Mouse (Mus musculus): ENCODE data around the gene Cxcr4. TPM values are rescaled to one million over a fixed set of nuclear protein-coding genes. Genes with fewer than 3 reads are reported as not detected.
"Not testable (repeated sequence)": the region's sequence is repeated elsewhere in the genome, so short reads cannot be mapped to it uniquely, and the experiment has no call there.

Gene Cxcr4
- total RNA-seq, 2 experiments from 2014 or later, result 13.9 to 28.3 TPM

DNA sequence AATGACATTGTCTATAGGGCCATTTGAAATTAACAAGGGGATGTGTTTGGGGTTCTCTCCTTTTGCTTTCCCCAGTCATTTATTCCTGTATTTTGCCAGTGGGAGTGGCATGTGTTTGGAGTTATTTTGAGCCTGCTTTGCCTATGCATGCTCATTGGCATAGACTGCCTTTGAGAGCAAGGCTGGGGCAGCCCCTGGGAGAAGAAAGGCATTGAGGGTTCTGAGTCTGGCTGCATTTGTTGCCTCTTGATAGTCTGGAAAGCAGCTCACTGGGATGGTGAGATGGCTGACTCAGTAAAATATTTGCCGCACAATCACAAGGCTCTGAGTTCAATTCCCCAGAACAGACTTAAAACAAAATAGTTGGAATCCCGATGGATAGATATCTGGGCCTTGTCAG is 8.5 kb upstream of the Cxcr4 start:
- no peak for DNase-seq (ENCODE audit: low spot score in 2 of 2)

DNA sequence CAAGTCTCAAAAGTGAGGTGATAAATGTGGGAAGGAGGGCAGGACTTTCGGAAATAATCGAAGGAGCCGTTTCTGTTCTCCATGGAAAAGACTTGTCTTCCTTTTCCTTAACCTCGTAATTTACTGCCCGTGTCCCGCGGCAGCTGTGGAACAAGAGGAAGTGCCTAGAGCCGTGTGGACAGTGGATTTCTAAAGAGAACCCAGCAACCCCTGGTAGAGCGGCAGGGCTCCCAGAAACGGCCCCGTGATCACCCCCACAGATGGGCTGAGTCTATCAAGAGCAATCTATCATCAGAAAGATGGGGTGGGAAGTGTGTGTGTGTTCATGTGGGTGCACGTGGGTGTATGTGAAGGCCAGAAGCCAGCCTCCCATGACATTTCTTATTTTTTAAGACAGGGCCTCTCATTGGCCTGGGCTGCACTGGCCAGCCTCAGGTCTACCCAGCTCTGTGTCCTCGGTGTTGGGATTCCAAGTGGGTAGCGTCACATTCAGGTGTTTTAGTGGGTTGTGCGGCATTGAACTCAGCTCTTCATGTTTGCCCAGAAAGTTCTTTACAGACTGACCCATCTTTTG is 5.2 kb upstream of the Cxcr4 start:
- DNase-seq (ENCODE audit: low spot score in 2 of 2), result no peak

- DNase-seq (ENCODE audit: low spot score in 2 of 2), result no peak
These were observed 3.4 kb upstream of the Cxcr4 start for GRCm38 (mm10) chr1:128595528-128595927.

GRCm38 (mm10) chr1:128595105-128595420 is 3.0 kb upstream of the Cxcr4 start:
- DNase-seq (ENCODE audit: low spot score in 2 of 2), result no peak

DNA sequence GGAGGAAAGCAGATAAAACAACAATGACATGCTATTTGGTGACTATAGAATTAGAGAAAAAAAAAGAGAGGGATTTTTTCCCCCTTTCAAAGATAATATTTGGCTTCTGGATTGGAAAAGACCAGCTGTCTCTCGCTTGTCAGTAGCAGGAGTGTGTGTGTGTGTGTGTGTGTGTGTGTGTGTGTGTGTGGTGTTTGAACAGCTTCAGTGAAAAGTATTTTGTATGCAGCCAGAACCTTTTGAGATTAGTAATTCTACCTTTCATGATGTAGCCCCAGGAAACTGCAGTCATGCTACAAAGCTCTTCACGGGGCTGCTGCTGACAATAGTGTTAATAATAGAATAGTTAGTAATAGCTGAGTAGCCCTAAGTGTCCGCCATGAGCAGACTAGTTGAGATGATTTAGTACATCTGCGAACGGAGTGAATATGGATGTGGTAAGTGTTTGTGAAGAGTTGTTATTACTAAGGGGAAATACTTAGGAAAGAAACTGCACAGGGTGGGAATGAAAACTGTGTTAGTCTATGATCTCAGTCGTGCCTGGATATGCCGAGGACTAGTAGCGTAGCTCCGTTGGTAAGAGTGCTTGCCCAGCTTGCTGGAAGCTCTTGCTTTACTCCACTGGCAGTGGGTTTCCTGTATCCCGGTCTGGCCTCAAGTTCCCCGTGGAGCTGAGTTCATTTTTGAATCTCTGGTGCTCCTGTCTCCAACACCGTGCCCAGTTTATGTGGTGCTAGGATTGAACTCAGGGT is 2.4 kb upstream of the Cxcr4 start:
- DNase-seq (ENCODE audit: low spot score in 2 of 2), result no peak

DNA sequence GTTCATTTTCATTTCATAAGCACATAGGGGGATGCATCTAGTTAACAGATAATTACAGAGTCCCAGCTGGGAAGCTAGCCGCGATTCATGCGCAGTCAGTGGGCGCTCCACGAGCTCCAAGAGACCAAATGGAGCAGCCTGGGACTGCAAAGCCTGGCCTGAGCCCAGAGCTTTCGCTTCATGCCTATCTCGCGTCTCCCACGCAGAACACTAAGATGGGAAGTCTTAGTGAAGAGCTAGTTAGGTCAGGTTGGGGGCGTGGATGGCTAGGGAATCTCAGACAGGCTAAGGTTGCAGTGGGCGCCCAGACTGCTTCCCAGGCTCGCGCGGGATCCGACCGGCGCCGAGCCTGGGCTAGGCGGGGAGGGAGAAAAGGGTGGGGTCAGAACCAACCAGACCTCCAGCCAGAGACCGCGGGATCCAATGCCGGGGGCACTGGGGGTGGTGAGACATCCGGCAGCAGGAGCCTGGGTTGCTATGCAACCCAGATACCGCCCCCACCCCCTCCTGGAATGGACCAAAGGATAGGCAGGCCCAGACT is 938 bp upstream of the Cxcr4 start:
- DNase-seq (ENCODE audit: low spot score in 2 of 2), result peak; percentile 21 to 39

GRCm38 (mm10) chr1:128591721-128592210 is 327 bp downstream of the Cxcr4 start:
- peak in 1 of 2 experiments; percentile 36 for DNase-seq (ENCODE audit: low spot score in 2 of 2)

GRCm38 (mm10) chr1:128590816-128591720 is 1.0 kb downstream of the Cxcr4 start:
- DNase-seq (ENCODE audit: low spot score in 2 of 2), result peak; percentile 32 to 58

- DNase-seq (ENCODE audit: low spot score in 2 of 2), result no peak
These were observed 2.1 kb downstream of the Cxcr4 start for GRCm38 (mm10) chr1:128590011-128590410.

GRCm38 (mm10) chr1:128589488-128589887 is 2.6 kb downstream of the Cxcr4 start:
- no peak for DNase-seq (ENCODE audit: low spot score in 2 of 2)

DNA sequence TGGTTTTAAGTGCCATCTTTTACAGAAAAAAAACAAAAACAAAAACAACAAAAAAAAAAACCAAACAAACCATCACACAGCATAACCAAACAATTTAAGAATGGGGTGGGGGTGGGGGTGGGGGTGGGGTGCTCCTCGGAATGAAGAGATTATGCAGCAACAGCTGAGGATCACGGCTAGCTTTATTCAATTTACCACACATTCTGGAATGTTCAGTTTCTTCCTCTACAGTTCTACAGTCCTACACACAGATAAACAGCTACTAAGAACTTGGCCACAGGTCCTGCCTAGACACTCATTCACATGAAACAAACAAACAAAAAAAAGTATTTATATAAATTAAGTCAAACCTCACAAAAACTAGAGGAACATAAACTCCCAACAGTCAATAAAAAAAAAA is 3.8 kb downstream of the Cxcr4 start:
- no peak for DNase-seq (ENCODE audit: low spot score in 2 of 2)

DNA sequence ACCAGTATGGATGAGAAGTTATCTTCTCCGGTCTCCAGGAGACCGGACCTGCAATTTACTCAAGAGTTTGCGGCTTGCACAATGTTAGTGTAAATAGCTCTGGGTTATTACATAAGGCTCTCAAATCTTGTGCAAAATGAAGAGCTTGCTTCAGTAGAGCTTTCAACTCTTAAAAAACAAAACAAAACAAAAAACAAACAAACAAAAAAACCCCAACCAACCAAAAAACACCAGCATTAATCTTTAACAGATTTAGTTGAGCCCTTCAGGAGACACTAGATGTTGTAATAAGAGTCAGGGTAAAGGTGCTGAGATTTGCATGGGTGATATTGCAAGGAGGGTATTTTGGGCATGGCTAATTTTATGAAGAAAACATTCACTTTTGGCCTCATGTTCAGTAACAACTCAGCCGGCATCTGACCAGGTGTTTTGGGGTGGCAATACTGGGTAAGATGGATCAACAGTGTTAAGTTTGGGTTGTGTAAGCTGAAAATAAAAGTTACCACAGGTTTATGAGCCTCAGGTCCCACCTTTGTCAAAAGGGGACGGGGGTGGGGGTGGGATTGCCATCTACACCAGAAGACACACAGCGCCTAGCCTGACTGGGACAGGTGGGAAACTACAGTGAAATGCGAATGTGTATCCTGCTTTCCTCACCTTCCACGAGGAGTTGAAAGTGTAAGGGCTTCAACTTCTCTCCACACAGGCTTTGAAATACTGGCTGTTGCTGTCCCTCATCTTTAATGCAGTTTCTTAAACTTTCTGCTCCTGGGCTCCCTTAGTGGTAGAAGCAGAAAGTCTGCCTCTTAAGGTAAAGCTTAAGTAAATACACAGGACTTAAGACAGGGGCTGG is 4.9 kb downstream of the Cxcr4 start:
- no peak for DNase-seq (ENCODE audit: low spot score in 2 of 2)

- DNase-seq (ENCODE audit: low spot score in 2 of 2), result no peak
These were observed 5.7 kb downstream of the Cxcr4 start for GRCm38 (mm10) chr1:128586162-128586927.

DNA sequence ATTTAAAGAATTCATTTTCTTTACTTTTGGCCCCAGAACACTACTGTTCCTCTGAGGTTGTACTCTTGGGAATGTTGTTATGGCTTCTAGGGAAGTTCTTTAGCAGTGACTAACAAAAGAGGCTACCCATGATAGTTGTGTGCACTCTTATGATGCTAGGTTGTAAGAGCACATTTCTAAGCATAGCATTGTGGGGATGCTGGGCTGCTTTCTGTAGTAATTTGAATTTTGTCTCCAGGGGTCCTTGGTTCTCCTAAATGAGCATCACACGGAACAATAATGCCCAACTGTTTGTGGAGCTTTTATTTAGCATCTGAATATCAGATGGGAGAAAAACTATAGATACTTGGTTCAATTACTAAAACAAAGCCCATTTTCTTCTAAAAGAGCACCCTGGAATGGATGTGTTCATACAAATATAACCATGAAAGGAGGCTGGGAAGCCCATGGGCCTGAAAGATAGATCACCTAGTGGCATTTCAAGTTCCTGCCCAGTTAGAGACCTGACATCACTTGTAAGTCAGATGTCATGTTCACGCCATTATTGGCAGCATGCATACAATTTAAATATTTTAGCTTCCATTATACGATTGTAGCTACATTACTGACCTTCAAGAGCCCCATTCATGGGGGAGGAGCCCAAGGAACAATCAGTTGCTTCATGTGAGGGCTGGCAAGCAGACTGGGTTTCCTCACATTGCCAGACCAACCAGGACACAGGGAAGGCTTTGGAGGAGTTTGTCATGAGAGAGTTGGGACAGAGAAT is 6.5 kb downstream of the Cxcr4 start:
- DNase-seq (ENCODE audit: low spot score in 2 of 2), result no peak

DNA sequence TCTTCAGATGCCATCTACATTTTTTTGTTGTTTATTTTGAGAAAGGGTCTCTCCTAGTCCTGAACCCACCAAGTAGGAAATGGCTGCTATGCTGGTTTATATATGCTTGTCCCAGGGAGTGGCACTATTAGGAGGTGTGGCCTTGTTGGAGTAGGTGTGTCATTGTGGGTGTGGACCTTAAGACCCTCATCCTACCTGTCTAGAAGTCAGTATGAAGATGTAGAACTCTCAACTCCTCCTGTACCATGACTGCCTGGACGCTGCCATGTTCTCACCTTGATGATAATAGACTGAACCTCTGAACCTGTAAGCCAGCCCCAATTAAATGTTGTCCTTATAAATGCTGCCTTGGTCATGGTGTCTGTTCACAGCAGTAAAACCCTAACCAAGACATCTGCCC is 7.4 kb downstream of the Cxcr4 start:
- DNase-seq (ENCODE audit: low spot score in 2 of 2), result not testable (repeated sequence)

GRCm38 (mm10) chr1:128583279-128583872 is 8.7 kb downstream of the Cxcr4 start:
- DNase-seq (ENCODE audit: low spot score in 2 of 2), result no peak

- no peak for DNase-seq (ENCODE audit: low spot score in 2 of 2)
These were observed 11.8 kb downstream of the Cxcr4 start for GRCm38 (mm10) chr1:128580321-128580720.

DNA sequence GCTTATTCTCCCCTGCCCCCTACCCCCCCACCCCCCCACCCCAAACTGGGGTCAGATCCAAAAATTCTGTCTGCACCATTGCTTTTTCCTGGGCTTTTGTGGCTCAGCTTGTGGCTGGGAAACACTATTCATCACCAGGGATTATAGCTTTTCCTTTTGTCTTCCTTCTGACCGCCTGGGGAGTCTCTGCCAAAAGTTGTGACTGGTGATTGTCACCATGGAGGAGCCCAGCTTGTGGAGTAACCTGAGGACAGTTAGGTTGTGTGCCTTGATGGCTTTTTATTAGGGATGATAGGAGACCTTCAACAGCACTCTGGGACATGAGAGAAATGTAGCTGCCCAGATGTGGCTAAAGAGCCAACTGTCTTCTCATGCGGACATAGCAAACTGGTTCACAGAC is 13.6 kb downstream of the Cxcr4 start:
- DNase-seq (ENCODE audit: low spot score in 2 of 2), result no peak

- DNase-seq (ENCODE audit: low spot score in 2 of 2), result no peak
These were observed 17.0 kb downstream of the Cxcr4 start for GRCm38 (mm10) chr1:128575096-128575495.

All from adrenal gland, adult 18-20 months (tissue).